In the genomic region with DNA sequence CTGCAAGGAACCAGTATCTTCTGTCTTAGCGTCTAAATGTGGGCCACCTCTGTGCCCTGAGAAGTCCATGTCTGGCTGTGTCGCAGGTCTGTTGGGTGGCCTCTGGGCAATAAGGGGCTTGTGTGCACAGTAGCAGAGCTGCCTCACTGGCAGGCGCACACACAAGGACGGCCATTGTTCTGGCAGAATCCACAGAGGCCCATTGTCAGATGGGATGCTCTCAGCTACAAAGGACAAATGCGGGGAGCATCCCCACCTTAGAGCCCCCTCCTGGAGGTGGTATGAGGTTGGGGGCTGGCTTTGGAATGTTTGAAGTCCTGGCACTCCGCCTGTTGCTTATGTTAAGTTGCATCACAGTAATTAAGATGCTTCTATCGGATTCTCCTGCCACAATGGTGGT, we compare ENCODE assay signal across 25 mouse cellular contexts. TPM values are rescaled to one million over a fixed set of nuclear protein-coding genes. Genes with fewer than 3 reads are reported as not detected.
A peak's percentile ranks its signal among the peaks of the same experiment; 100 is the strongest.
DNase-seq lines count a peak whose midpoint lies in the region; ATAC-seq and TF ChIP-seq lines count a peak whose summit lies in the region.
"Had no signal": no experiment of that assay in that cellular context is flagged by ENCODE, and none has a peak within 500 bp of the region (broad histone marks: within the 10 kb centered on the region; RNA-seq: fewer than 3 reads in every experiment).

No protein-coding gene starts in this region.

- H3K27me3 ChIP-seq in hindbrain, embryonic 10.5 days (ENCODE audit: insufficient read depth, poor library complexity, severe bottlenecking) = no peaks in the 10 kb centered on the region
- H3K27me3 ChIP-seq in hindbrain, embryonic 12.5 days = no peaks in the 10 kb centered on the region
- H3K27me3 ChIP-seq: embryonic facial prominence, embryonic 12.5 days; hindbrain, embryonic 15.5 days; limb, embryonic 12.5 days; liver, embryonic 15.5 days had no signal

- no peak overlapping the region for H3K4me3 ChIP-seq in hindbrain, embryonic 10.5 days
- no peak overlapping the region for H3K4me3 ChIP-seq in hindbrain, embryonic 12.5 days
- no peak overlapping the region for H3K4me3 ChIP-seq in cortical plate, adult 2 months (ENCODE audit: insufficient read depth, low read length)
- H3K4me3 ChIP-seq: embryonic facial prominence, embryonic 12.5 days; erythroblast, embryonic 14.5 days; hindbrain, embryonic 15.5 days; limb, embryonic 12.5 days; liver, embryonic 15.5 days had no signal

- H3K4me1 ChIP-seq in hindbrain, embryonic 10.5 days (replicated peaks) = peaks cover 31% of the 10 kb centered on the region
- no peaks in the 10 kb centered on the region; the same call in 1 of the 2 replicates for H3K4me1 ChIP-seq in hindbrain, embryonic 12.5 days
- peaks cover 9% of the 10 kb centered on the region for H3K4me1 ChIP-seq in cortical plate, adult 2 months (ENCODE audit: control insufficient read depth, insufficient read depth, low read length)
- H3K4me1 ChIP-seq: embryonic facial prominence, embryonic 12.5 days; hindbrain, embryonic 15.5 days; limb, embryonic 12.5 days had no signal

- no peak for TF ChIP-seq POLR2A in cortical plate, adult 2 months (IDR thresholded peaks at IDR 0.05; ENCODE audit: extremely low read depth, insufficient read depth, low read length)

- peaks cover 100% of the 10 kb centered on the region for H3K36me3 ChIP-seq in hindbrain, embryonic 10.5 days
- peaks cover 92% of the 10 kb centered on the region for H3K36me3 ChIP-seq in hindbrain, embryonic 12.5 days

- 75% methylated on average over 7 of the region's 7 CpGs for WGBS in hindbrain, embryonic 10.5 days
- 70% methylated on average over 7 of the region's 7 CpGs for WGBS in hindbrain, embryonic 12.5 days

- H3K4me2 ChIP-seq in hindbrain, embryonic 12.5 days (replicated peaks) = no peak overlapping the region
- H3K4me2 ChIP-seq: embryonic facial prominence, embryonic 12.5 days; heart, embryonic 11.5 days; hindbrain, embryonic 15.5 days; limb, embryonic 12.5 days; liver, embryonic 15.5 days; lung, embryonic 14.5 days had no signal

- no peak for TF ChIP-seq CTCF in cortical plate, adult 2 months (IDR thresholded peaks at IDR 0.05; ENCODE audit: extremely low read depth, insufficient read depth, low read length)

- no peaks in the 10 kb centered on the region for H3K9me3 ChIP-seq in hindbrain, embryonic 10.5 days
- H3K9me3 ChIP-seq in hindbrain, embryonic 12.5 days (replicated peaks) = no peaks in the 10 kb centered on the region
- H3K9me3 ChIP-seq: embryonic facial prominence, embryonic 12.5 days; hindbrain, embryonic 15.5 days; limb, embryonic 12.5 days; liver, embryonic 15.5 days had no signal

- ATAC-seq in hindbrain, embryonic 12.5 days (ENCODE audit: low FRiP score) = no peak

- peak; percentile 9 for DNase-seq in hindbrain, embryonic 10.5 days (ENCODE audit: low spot score)
- DNase-seq in left cerebral cortex, adult 11 months (ENCODE audit: low spot score) = peak; percentile 47
- no peak for DNase-seq in left cerebral cortex, adult 9 months (ENCODE audit: low spot score in 2 of 2)
- DNase-seq in brain, adult 2 months (ENCODE audit: low read depth, low spot score) = peak; percentile 81
- DNase-seq: adrenal gland, postnatal 25 days; B cell, adult 2 months; gastrocnemius, postnatal 25 days; heart, adult 11 months; heart, postnatal 36 days; kidney, adult 18-20 months; kidney, postnatal 36 days; lung, embryonic 14.5 days; lung, postnatal 14 days; midbrain, embryonic 14.5 days; right cerebral cortex, postnatal 4 days; thymus, postnatal 4 days had no signal

- H3K9ac ChIP-seq in hindbrain, embryonic 12.5 days = no peak overlapping the region
- H3K9ac ChIP-seq: embryonic facial prominence, embryonic 12.5 days; hindbrain, embryonic 15.5 days; limb, embryonic 12.5 days; liver, embryonic 15.5 days; lung, embryonic 14.5 days had no signal

- H3K27ac ChIP-seq in hindbrain, embryonic 10.5 days = no peak overlapping the region
- no peak overlapping the region for H3K27ac ChIP-seq in hindbrain, embryonic 12.5 days
- H3K27ac ChIP-seq in cortical plate, adult 2 months (ENCODE audit: insufficient read depth, low read length) = peak overlapping the region; percentile 68
- H3K27ac ChIP-seq: embryonic facial prominence, embryonic 12.5 days; hindbrain, embryonic 15.5 days; limb, embryonic 12.5 days; liver, embryonic 15.5 days; stomach, postnatal 0 days had no signal

RNA-seq across cellular contexts. Expression of gene Fbxo21, which starts 22.5 kb away (rescaled TPM):
- 103 and 117 TPM in 2 replicates for polyA plus RNA-seq in hindbrain, embryonic 10.5 days (2016; fragmentation: Nextera tagmentation; extraction: Ambion mirVana)
- polyA plus RNA-seq in hindbrain, embryonic 12.5 days (2016; fragmentation: Nextera tagmentation; extraction: Ambion mirVana) = 132 and 133 TPM in 2 replicates
- polyA plus RNA-seq in cortical plate, adult 2 months (2012; rRNA removed) = 90.4 and 92.1 TPM in 2 replicates

RNA-seq across cellular contexts. Expression of gene Tesc, which starts 28.5 kb away (rescaled TPM):
- 0.45 and 0.55 TPM in 2 replicates for polyA plus RNA-seq in hindbrain, embryonic 10.5 days (2016; fragmentation: Nextera tagmentation; extraction: Ambion mirVana)
- 0.53 and 0.56 TPM in 2 replicates for polyA plus RNA-seq in hindbrain, embryonic 12.5 days (2016; fragmentation: Nextera tagmentation; extraction: Ambion mirVana)
- 47.6 and 54.6 TPM in 2 replicates for polyA plus RNA-seq in cortical plate, adult 2 months (2012; rRNA removed)

Comparison
In these comparisons a context has a peak if more than half of its experiments do, and no peak if none do; other contexts are left out.
1. DNase-seq: peak in hindbrain, embryonic 10.5 days (single experiment), left cerebral cortex, adult 11 months (single experiment) and brain, adult 2 months (single experiment); none in left cerebral cortex, adult 9 months (0 of 2).
2. RNA of gene Tesc, which starts 28.5 kb away (polyA plus RNA-seq): 47.6 to 54.6 TPM in cortical plate, adult 2 months; 0.53 to 0.56 TPM in hindbrain, embryonic 12.5 days and 0.45 to 0.55 TPM in hindbrain, embryonic 10.5 days; every median in the first group is over 10 times any median in the second.